Mouse (Mus musculus): ENCODE measurements around the gene Ankrd17.

Gene Ankrd17

DNA sequence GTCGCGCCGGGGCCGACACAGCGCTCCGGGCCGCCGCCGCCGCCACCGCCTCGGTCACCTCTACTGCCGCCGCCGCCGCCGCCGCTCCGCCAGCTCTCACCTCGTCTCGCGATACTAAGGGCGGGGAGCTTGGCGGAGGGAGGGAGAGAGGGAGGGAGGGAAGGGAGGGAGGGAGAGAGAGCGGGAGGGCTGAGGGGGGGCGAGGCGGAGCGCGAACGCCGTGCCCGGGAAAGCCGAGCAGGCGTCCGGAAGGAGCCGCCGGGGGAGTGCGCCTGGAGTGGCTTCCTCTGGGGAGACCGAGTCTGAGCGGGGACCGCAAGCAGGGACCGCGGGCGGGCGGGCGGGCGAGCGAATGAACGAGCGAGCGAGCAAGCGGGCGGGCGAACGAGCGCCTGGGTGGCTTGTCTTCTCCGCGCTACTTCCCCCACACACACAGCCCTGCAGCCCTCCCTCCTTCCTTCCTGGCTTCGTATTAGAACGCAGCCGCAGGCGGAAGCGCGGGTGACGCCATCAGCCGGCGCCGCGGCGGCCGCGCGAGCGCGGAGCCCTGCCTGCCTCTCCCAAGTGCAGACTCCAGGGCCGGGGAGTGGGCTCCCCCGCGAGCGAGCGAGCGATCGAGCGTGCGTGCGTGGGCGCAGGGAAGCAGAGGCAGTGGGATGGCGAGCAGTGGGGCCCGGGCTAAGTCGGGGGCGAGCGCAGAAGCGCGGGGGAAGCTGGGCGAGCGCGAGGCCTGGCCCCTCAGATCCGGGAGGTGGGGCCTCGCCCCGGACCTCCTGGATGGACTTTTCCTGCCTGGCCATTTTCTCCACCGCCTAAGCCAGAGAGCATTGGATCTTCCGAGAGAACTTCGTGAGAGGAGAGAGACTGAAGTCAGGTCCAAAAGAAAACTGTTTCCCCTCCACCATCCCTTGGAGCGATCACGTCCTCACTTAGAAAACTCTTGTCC lies at the start of gene Ankrd17:
Gene Ankrd17 (minus strand): TSS at position 457 of the 946 bp plus-strand sequence.
- peak; percentile 84 for ATAC-seq (ENCODE audit: insufficient number of reproducible peaks, low FRiP score, low TSS enrichment)

DNA sequence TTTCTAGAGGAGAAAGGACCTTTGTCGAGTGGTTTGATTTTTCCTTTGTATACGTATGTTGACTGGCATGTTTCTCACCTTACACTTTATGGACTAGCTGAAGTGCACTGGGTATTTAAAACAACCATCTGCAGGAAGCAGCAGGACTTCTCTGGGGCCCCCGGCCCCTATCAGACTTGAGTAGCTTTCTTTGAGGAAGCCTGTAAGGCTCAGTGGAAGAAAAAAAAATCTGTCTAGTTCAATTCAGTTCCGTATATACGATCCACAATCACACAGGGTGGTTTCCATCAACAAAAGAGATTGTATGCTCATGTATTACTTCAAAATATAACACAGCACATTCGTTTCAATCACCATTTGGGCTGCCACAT lies 48.5 kb upstream of the Ankrd17 start:
- no peak for ATAC-seq (ENCODE audit: insufficient number of reproducible peaks, low FRiP score, low TSS enrichment)

DNA sequence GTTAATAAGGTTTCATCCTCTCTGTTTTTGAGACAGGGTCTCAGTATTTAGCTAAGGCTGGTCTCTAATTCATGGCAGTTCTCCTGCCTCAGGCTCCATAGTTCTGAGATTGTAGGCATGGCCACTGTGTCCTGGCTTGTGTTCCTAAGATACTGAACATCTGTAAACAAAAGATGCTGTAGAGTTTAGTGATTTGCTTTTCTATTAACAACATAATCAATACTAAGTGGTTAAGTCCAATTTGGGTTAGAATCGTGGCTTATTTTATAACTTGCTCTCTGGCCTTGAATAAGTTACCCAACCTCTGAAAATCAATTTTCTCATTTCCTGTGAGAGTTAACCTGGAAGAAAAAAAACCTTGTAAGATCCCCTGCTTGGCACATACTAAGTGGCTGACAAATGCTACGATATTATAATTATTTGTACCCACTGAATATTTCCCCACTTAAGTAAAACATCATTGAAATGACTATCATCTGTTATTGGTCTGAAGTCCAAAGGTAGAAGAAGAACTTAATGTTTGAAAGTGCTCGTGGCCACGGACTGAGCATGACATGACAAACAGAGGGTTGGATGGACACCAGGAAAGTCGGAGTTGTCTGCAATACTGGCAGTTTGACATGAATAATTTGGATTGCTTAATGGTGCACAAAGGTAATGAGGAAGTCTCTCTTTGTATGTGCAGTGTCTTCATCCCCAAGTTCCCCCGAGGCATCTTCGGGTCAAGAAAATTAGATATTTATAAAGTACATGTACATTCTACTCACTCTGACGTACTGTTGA lies 48.0 kb upstream of the Ankrd17 start:
- no peak for ATAC-seq (ENCODE audit: insufficient number of reproducible peaks, low FRiP score, low TSS enrichment)

DNA sequence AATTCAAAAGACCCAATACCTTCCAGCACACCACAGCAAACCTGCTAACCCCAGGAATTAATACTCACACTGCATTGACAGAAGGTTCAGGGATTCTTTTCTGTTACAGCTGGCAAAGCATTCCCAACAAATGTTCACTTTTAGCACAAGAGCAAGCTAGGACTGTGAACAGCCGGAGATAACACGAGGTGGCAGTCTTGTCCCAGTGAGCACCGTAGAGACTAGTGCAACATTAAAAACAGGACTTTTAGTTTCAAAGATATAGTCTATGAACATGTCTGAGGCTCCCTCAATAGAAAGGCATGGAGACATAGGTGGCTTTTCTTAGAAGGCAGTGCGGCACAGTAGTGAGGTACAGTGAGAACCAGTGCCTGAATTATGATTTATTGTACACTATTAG lies 38.8 kb upstream of the Ankrd17 start:
- no peak for ATAC-seq (ENCODE audit: insufficient number of reproducible peaks, low FRiP score, low TSS enrichment)

DNA sequence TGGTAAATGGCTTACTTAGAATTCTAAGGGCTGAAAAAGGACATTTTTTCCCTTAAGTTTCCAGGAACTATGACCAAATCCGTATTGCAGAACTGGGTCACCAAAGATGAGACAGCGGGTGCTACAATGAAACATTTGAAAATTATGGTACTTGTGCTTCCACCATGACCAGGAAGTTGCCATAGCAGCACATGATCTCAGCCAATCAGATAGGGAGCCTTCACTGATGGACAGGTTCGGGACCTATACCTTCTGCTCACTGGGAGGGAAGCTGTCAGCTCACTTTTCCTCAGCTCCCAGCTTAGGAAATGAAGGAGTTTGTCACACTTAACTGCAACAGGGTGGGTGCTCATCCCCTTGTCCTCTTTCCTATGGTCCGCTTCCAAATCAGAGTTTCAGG lies 30.4 kb upstream of the Ankrd17 start:
- ATAC-seq (ENCODE audit: insufficient number of reproducible peaks, low FRiP score, low TSS enrichment): no peak

DNA sequence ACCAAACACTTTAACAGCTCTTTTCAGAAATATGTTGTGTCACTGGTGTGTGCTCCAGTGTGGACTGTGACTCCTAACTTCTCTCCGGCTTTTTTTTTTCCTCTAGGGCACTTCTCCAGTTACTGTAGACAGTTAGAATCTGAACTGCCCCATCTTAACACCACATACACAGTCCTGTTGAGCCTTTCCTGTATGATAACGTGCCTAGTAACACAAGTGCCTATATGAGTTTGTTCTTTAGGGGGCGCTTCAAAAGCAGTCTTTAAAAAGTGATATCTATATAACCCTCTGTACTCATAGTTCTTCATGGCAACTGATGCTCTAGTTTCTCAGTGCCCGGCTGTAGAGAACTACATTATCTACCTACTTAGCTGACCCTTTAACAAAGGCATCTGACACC lies 27.9 kb upstream of the Ankrd17 start:
- no peak for ATAC-seq (ENCODE audit: insufficient number of reproducible peaks, low FRiP score, low TSS enrichment)

DNA sequence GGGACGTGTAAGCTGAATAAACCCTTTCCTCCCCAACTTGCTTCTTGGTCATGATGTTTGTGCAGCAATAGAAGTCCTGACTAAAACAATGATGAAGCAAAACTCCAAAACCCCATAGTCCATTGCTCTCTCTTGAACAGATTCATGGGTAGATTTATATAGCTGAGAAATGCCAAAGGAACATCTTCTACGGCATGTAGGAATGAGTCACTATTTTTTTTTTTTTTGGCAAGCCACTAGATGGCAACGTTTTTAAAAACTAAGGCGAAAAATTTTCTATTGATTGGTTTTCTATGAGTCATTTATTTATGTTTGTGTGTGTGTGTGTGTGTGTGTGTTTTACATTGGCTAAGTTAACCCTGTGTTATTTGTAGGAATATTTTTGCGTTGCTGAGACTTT lies 27.4 kb upstream of the Ankrd17 start:
- ATAC-seq (ENCODE audit: insufficient number of reproducible peaks, low FRiP score, low TSS enrichment): no peak

DNA sequence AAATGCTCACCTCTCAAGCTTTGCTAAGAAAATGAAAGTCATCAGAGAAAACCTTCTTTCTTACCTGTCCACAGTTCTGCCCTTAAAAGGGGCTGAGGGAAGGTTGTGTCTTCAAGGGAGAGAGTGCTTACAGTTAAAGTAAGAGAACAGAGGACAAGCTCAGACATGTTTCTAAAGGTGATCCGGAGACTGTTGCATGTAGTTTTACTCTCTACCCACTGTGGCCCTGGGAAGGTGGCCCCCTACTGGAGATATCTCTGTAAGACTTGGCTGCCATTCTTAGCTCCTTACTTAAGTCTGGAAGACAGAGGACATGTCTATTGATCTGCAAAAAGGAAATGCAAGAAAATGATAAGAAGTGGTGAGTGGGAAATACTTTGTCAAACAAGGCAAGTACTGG lies 16.7 kb upstream of the Ankrd17 start:
- no peak for ATAC-seq (ENCODE audit: insufficient number of reproducible peaks, low FRiP score, low TSS enrichment)

DNA sequence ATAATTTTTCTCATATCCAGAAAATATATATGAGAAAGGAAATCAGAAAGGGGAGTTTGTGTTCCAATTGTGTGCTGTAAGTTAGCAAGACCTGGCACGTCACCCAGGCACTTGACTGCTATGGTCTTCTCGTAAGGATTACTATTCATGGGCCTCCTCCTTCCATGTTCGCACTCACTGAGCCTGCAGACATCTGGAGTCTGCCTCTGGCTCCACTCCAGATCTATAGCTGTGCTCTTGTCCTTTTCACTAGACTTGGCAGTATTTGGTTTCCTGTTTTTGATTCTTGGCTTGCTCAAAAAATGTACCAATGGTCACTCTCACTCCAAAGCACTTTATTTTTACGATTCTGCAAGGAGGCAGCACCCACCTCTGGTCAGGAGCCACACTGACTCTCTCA lies 15.1 kb upstream of the Ankrd17 start:
- ATAC-seq (ENCODE audit: insufficient number of reproducible peaks, low FRiP score, low TSS enrichment): no peak

DNA sequence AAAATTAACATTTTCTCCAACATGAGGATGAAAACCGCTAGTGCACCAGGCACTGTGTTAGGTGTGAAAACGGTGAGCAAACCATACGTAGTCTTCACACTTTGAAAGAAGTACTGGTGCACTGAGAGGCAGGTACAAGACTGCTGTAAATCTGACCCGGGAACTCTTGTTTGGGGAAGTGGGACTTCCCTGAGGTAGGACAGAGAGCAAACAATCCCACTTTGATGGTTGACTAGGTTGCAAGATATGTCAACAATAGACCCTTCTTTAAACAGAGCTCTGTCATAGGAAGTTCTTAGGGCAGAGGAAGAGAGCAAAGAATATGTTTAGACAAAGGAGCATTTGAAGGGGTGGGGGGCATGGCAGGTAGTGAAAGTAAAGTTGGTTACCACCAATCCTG lies 7.3 kb upstream of the Ankrd17 start:
- ATAC-seq (ENCODE audit: insufficient number of reproducible peaks, low FRiP score, low TSS enrichment): no peak

DNA sequence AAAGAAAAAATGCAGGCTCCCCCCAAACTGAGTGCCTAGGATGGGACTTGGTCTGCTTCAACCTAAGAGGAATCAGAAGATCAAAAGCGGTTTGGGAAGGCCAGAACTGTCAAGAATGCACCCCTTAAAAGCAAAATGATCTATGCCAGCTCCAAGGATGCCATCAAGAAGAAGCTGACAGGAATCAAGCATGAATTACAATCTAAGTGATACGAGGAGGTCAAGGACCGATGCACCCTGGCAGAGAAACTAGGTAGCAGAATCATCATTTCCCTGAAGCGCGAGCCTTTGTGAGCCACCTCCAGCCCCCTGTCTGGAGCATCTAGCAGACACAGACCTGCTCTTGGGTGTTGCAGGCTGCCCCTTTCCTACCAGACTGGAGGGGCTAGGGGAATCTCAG lies 4.0 kb upstream of the Ankrd17 start:
- no peak for ATAC-seq (ENCODE audit: insufficient number of reproducible peaks, low FRiP score, low TSS enrichment)

DNA sequence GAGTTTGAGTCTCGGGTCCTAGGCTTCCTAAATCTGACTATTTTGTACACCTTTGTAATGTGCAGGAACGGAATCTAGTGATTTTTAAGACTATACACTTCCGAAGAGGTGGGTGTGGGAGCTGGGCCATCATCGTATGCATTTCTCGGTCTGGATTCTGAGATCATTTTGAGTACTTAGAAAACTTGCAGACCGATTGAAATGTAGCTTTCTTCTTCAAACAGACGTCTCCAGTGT lies 608 bp upstream of the Ankrd17 start, which contains the start of gene Gm9958:
Gene Gm9958 (plus strand): TSS at position 138 of the 237 bp plus-strand sequence.
- no peak for ATAC-seq (ENCODE audit: insufficient number of reproducible peaks, low FRiP score, low TSS enrichment)

DNA sequence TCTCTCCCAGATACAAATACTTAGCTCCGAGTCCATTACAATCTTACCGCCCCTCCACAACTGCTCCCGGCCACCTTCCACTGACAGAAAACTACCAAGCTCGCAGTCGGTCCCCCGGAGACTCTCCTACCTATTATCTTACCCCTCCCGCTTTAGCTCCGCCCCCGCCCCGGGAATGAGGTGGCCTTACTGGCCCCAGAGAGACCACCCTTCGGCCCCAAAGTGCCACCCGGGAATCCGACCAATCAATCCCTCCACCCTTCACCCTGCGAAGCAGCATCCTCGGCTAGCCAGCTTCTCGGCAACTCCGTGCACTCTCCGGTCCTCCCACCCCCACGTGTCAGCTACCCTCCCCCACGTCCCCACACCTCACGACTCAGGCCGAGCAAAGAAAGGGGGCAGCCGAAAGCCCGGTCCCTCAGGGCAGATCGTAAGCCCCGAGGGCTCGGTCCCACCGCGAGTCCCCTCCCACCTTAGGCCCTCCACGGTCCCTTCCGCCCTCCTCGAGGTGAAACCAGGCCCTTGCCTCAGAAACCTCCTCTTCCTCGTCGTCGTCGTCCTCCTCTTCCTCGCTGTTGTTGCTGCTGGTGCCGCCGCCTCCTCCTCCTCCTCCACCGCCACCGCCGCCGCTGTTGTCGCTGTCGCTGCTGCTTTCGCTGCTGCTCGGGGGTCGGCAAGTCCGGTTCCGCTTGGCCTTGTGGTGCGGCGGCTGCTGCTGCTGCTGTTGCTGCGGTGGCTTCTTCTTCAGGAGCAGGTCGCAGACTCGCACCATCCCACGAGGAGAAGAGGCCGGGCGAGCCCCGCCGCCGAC lies 1.0 kb downstream of the Ankrd17 start:
- ATAC-seq (ENCODE audit: insufficient number of reproducible peaks, low FRiP score, low TSS enrichment): peak; percentile 29

DNA sequence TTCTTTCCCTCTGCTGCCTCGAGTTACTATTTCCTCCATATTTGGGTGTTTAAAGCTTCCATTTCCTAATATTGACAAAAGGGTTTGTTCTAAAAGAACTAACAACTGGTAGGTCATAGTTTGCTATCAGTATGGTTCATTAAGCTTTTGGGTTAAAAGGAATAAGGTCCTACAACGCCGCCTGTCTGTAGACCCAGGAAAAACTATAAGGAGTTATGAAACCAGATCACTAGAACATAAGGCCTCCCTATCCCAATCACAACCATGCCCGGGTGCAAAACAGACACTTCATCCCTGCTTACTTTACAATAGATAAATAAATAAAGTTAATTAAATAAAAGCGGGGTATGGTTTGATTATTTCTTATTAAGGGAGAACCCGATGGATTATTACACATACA lies 1.9 kb downstream of the Ankrd17 start:
- no peak for ATAC-seq (ENCODE audit: insufficient number of reproducible peaks, low FRiP score, low TSS enrichment)

DNA sequence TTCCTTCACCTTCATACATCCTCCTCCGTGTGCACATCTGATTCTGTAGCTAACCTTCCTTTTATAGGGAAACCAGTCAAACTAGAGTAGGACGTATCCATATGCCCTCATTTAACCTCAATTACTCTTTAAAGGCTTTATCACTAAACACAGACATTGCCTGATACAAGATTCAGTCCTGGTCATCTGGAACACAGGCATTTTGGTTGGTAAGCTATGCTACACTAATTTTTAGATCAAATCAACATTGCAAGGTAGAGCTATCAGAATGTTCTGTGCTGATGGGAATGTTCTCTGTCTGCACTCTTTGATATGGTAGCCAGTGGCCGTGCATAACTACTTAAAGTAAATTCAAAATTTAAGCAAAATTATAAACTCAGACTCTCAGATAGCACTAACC lies 10.6 kb downstream of the Ankrd17 start:
- no peak for ATAC-seq (ENCODE audit: insufficient number of reproducible peaks, low FRiP score, low TSS enrichment)

DNA sequence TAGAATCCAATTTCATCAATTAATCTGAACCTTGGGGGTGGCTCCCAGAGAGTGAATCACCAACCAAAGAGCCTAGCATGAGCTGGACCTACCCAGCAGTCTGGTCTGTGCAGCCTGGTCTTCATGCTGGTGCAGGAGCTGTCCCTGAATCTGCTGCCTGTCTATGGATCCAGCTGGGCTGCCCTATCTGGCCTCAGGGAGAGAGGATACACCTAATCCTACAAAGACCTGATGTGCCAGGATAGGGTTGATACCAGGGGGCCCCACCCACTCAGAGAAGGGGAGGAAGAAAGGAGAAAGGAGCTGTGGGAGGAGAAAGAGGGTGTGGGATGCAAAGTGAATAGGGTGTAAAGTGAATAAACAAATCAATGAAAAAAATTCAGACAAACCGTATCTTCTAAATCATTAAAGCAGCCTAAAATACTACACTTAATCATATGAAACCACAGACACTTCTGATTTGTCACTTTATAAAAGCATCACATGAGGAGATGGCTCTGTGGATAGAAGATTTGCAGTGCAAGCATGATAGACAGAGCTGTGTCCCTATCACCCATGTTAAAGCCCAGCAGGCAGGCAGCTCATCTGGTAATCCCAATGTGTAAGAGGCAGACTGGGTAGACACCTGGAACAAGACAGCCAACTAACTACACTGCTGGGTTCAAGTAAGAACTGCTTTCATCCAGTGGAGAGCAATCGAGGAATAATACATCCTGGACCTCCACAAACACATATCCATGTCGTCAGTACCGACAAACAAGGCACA lies 12.6 kb downstream of the Ankrd17 start:
- ATAC-seq (ENCODE audit: insufficient number of reproducible peaks, low FRiP score, low TSS enrichment): no peak

DNA sequence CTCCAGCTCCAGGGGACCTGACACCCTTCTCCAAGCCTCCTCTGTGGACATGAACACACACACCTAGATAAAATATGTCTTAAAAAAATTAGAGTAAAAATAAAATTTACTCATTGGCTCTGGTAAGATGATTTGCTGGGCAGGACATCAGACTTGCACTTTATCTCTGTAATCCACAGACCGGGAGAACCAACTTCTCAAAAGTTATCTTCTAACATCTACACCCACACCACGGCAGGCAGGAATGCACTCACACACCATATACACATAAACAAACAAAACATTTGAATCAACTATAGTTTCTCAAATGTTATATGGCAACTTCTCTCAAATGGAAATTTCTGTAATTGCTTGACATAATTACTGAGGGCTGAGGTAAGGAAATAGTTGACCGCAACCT lies 19.5 kb downstream of the Ankrd17 start:
- ATAC-seq (ENCODE audit: insufficient number of reproducible peaks, low FRiP score, low TSS enrichment): no peak

DNA sequence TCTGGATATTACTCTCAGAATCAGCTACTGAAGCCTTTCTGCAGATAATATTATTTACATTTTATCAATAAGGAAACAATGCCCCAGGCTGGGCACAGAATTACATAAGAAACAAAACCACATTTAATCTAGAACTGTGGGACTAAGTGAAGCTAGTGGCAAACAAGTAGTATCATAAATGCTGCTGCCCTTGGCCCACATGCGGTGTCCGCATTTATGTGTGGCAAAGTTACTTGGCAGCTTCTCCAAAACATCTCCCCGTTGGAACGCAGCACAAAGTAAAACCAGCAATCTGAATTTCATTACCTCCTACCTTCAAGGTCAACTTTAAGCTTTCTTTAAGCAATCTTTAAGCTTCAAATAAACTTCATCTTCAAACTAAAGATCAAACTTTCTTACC lies 25.5 kb downstream of the Ankrd17 start:
- no peak for ATAC-seq (ENCODE audit: insufficient number of reproducible peaks, low FRiP score, low TSS enrichment)

DNA sequence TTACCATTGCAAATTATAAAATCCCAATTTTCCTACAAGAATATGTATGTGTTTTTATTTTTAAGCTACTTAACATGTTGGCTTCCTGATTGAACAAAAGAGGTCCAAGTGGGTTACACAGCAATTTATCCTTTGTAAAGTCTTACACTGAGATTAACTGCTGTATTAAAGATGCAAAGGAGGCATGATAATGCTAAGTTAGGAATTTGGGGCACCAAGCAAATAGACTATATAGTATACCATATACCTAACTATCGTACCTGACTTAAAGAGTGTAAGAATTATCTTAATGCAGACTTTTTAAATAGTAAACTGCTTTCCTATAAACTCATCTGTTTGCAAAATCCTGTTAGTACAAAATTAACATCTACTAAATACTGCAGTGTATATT lies 26.4 kb downstream of the Ankrd17 start:
- no peak for ATAC-seq (ENCODE audit: insufficient number of reproducible peaks, low FRiP score, low TSS enrichment)
